Mouse (Mus musculus) mouse trophoblast stem cell (cell line): ENCODE data around the gene Ncf1.

Experiments
- in situ Hi-C, 2 experiments: fragments of 300-500 bp; cut with MseI, MboI; formaldehyde crosslinking; loops; 2 replicates in 1 of 2; 3 replicates in 1 of 2; pipeline ENCODE4 v1.15.1; 2025

The Ncf1 gene

DNA sequence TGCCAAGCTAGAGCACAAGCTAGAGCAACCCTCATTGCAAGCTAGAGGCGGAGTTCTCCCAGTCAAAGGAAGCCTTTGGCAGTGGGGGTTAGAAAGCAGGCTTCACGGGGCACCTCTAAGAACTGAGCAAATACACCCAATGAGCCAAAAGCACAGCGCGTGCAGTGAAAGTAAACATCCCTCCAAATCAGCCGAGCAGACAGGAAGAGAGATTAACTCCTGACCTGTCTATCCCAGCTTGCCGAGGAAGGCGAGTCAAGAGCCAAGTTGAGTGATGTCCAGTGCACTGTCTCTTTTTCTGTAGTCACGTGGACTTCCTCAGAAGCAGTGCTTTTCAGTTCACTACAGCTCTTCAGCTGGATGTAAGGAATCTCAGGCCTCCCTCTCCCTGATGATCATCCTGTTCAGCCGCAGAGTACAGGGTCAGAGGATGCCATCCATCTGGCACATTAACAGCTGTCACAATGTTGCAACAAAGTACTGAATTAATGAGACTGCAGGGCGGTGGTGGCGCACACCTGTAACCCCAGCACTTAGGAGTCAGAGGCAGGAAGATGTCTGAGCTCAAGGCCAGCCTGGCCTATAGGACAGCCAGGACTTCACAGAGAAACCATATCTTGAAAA is 19.4 kb downstream of the Ncf1 start:
- in situ Hi-C loops = no loop called here

- in situ Hi-C loops = no loop called here
These were observed 22.7 kb downstream of the Ncf1 start for GRCm38 (mm10) chr5:134206721-134207120.

GRCm38 (mm10) chr5:134193664-134194063 is 35.8 kb downstream of the Ncf1 start:
- in situ Hi-C loops = no loop called here

GRCm38 (mm10) chr5:134188571-134188970 is 40.9 kb downstream of the Ncf1 start:
- in situ Hi-C loops = loop anchor here (5.0 kb wide), 1 partner anchor 154 kb away; no protein-coding TSS in a partner anchor

- in situ Hi-C loops = loop anchor here (5.0 kb wide), 1 partner anchor 155 kb away; no protein-coding TSS in a partner anchor
These were observed 42.3 kb downstream of the Ncf1 start for GRCm38 (mm10) chr5:134186961-134187731.

- in situ Hi-C loops = loop anchor here (5.0 kb wide), 1 partner anchor 156 kb away; no protein-coding TSS in a partner anchor
These were observed 43.4 kb downstream of the Ncf1 start for GRCm38 (mm10) chr5:134186059-134186458.

GRCm38 (mm10) chr5:134183880-134184808 is 45.3 kb downstream of the Ncf1 start, which contains the start of gene Gtf2ird2:
Gtf2ird2 (plus strand) TSS chr5:134184019.
- in situ Hi-C loops = no loop called here

DNA sequence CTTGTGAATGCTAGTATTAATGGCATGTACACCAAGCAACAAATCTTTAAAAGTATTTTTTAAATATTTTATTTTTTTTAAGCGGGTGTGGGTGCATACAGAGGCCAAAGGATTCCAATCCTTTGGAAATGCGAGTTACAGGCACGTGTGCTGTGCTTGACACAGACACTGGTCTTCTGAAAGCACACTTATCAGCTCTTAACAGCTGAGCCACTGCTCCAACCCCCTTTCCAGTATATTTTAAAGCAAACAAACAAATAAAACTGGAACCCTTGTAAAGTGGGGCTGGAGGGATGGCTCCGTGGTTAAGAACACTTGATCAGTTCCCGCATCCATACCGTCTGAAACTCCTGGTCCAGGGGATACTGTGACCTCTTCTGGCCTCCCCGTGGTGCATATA is 46.3 kb downstream of the Ncf1 start:
- in situ Hi-C loops = no loop called here

GRCm38 (mm10) chr5:134182735-134183134 is 46.7 kb downstream of the Ncf1 start:
- in situ Hi-C loops = no loop called here

DNA sequence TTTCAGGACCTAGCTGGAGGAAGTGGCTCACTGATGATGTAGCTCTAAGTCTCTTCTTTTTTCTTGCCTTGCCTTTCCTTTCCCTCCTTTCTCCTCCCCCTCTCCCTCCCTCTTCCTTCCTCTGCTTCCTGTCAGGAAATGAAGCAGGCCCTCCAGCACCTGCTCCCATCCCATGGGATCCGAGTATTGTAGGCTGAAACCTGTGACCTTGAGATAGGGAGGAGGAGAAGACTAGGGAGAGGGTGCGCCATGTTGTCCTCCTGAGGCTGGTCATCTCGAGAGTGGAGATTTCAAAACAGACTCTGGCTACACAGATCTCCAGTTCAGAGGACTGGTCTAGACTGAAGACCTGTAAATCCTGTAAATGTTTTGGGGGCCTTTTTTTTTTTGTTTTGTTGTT is 47.3 kb downstream of the Ncf1 start:
- in situ Hi-C loops = no loop called here

GRCm38 (mm10) chr5:134179871-134180270 is 49.6 kb downstream of the Ncf1 start:
- in situ Hi-C loops = no loop called here

DNA sequence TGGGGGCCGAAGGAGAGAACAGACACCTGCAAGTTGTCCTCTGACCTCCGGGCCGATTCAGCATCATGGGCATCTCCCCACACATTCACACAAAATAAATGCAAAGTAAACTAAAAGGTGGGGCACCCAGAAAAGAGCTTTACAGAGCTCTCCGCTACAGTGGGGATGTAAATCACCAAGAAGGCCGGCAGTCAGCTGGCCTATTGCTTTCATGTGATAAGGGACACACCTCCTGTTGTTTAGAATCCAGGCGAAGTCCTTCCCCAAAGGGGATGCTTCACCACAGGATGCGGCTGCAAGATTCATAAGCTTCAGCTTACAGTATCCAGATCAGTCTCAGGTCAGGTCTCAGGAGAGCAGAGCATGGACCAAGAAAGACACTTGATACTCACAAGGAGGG is 50.9 kb downstream of the Ncf1 start:
- in situ Hi-C loops = no loop called here

DNA sequence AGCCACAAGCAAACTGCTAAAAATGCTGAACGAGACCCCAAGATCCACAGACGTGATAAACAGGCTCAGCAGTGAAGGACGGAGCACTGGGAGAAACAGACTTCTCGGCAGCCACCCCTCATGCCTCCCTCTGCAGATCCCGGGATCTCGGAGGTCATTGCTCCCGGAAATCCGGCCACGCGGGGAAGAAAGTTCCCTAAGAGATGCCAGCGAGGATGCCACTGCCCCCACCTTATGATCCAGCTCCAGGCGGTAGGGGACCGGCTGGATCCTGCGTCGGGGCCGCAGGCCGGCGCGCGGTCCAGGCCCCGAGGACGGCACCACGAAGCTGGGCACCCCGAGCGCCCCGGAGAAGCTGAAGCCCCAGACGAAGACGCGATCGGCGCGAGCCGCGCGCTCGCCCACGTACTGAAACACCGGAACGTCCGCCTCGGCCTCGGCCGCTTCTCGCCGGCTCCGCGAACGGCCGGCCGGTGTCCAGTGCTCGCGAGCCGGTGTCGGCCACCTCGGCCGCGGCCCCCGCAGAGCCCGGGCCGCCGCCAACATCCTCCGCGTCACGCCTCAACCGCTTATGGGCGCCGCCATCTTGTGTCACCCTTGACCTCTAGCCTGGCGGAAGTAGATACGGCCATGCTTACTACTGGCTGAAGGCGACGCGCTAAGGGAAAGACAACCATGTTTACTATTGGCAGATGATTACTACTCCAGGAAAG is 53.1 kb downstream of the Ncf1 start, which contains the start of gene Rcc1l:
Gene Rcc1l (minus strand): TSS at position 606 of the 713 bp plus-strand sequence.
- in situ Hi-C loops = no loop called here

GRCm38 (mm10) chr5:134175696-134176095 is 53.7 kb downstream of the Ncf1 start:
- in situ Hi-C loops = no loop called here

DNA sequence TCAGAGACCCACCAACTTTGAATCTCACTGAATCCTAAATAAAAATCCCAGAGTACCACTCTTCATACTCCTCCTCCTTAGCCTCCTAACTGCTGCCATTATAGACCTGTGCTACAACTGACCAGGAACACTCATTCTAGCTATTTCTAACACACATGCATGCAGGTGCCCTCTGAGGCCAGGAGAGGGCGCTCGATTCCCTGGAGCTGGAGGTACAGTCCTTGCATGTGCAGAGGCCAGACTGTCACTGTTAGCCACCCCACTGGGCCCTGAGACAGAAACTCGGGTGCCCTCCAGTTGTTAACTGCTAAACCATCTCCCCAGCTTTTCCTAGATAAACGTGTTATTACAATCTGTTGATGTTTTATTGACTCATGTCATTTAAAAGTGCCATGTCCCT is 56.2 kb downstream of the Ncf1 start:
- in situ Hi-C loops = no loop called here

- in situ Hi-C loops = no loop called here
These were observed 59.3 kb downstream of the Ncf1 start for GRCm38 (mm10) chr5:134170167-134170566.
